12 mouse cellular contexts compared by ENCODE assay signal in genomic region chr12:79821901-79822300, GRCm38 (mm10).
DNase-seq lines count a peak whose midpoint lies in the region; ATAC-seq and TF ChIP-seq lines count a peak whose summit lies in the region.
"Had no signal": no experiment of that assay in that cellular context is flagged by ENCODE, and none has a peak within 500 bp of the region (broad histone marks: within the 10 kb centered on the region; RNA-seq: fewer than 3 reads in every experiment).

No protein-coding gene starts in this region.

- no peak for TF ChIP-seq EP300 in lung, postnatal 0 days (IDR thresholded peaks at IDR 0.05)

- peak; percentile 26 for ATAC-seq in lung, postnatal 0 days
- ATAC-seq in midbrain, postnatal 0 days (ENCODE audit: low FRiP score): no peak

- H3K27me3 ChIP-seq in lung, postnatal 0 days (replicated peaks; ENCODE audit: insufficient read depth, low read length): no peaks in the 10 kb centered on the region
- no peaks in the 10 kb centered on the region; the same call in 1 of the 2 replicates for H3K27me3 ChIP-seq in midbrain, postnatal 0 days (ENCODE audit: insufficient read depth, low read length)
- H3K27me3 ChIP-seq: liver, embryonic 15.5 days; neural tube, embryonic 12.5 days had no signal

- no peak overlapping the region for H3K4me3 ChIP-seq in lung, postnatal 0 days (ENCODE audit: low read depth, low read length)
- H3K4me3 ChIP-seq in midbrain, postnatal 0 days (ENCODE audit: low read depth, low read length): no peak overlapping the region
- H3K4me3 ChIP-seq: layer of hippocampus, adult 2 months; liver, embryonic 15.5 days; neural tube, embryonic 12.5 days had no signal

- H3K36me3 ChIP-seq in lung, postnatal 0 days (ENCODE audit: insufficient read depth, low read length): no peaks in the 10 kb centered on the region
- no peaks in the 10 kb centered on the region for H3K36me3 ChIP-seq in midbrain, postnatal 0 days (ENCODE audit: insufficient read depth, low read length)
- H3K36me3 ChIP-seq: liver, embryonic 15.5 days; neural tube, embryonic 12.5 days had no signal

- no peak overlapping the region for H3K27ac ChIP-seq in lung, postnatal 0 days (ENCODE audit: low read length)
- no peak overlapping the region for H3K27ac ChIP-seq in midbrain, postnatal 0 days (ENCODE audit: low read depth, low read length)
- H3K27ac ChIP-seq: layer of hippocampus, adult 2 months; liver, embryonic 15.5 days; neural tube, embryonic 12.5 days had no signal

- 55% methylated on average over 5 of the region's 5 CpGs for WGBS in lung, postnatal 0 days
- WGBS in midbrain, postnatal 0 days: 50% methylated on average over 5 of the region's 5 CpGs

- intact Hi-C loops in heart, postnatal 25 days (cut with DNase I): no loop called here

- peak; percentile 96 for DNase-seq in heart, adult 11 months
- no peak for DNase-seq in heart, postnatal 25 days (ENCODE audit: low spot score)
- DNase-seq in lung, postnatal 0 days (ENCODE audit: low spot score): peak; percentile 43
- no peak for DNase-seq in lung, adult 18-20 months
- peak; percentile 84 for DNase-seq in gonadal fat pad, adult 2 months (ENCODE audit: low read depth)
- peak; percentile 84 for DNase-seq in midbrain, postnatal 0 days (ENCODE audit: low spot score)
- DNase-seq in T-cell, adult 2 months (ENCODE audit: low spot score): no peak
- no peak for DNase-seq in spleen, postnatal 14 days (ENCODE audit: low spot score in 2 of 2)
- DNase-seq: adrenal gland, adult 8-10 months had no signal

- no peak for TF ChIP-seq CTCF in lung, postnatal 0 days (IDR thresholded peaks at IDR 0.05)
- TF ChIP-seq CTCF in midbrain, postnatal 0 days (IDR thresholded peaks at IDR 0.05): no peak

- H3K9me3 ChIP-seq in lung, postnatal 0 days (ENCODE audit: low read length): no peaks in the 10 kb centered on the region
- no peaks in the 10 kb centered on the region for H3K9me3 ChIP-seq in midbrain, postnatal 0 days (ENCODE audit: low read length)
- H3K9me3 ChIP-seq: liver, embryonic 15.5 days; neural tube, embryonic 12.5 days had no signal

- no peak overlapping the region for H3K4me2 ChIP-seq in lung, postnatal 0 days (replicated peaks; ENCODE audit: low read depth, low read length)
- H3K4me2 ChIP-seq in midbrain, postnatal 0 days (ENCODE audit: low read depth, low read length, poor library complexity, severe bottlenecking): no peak overlapping the region
- H3K4me2 ChIP-seq: liver, embryonic 15.5 days; neural tube, embryonic 12.5 days had no signal

- H3K4me1 ChIP-seq in lung, postnatal 0 days (ENCODE audit: insufficient read depth, low read depth, low read length): no peaks in the 10 kb centered on the region
- H3K4me1 ChIP-seq in midbrain, postnatal 0 days (ENCODE audit: insufficient read depth, low read length): no peaks in the 10 kb centered on the region

- no peak overlapping the region for H3K9ac ChIP-seq in lung, postnatal 0 days (replicated peaks; ENCODE audit: low read depth)
- H3K9ac ChIP-seq in midbrain, postnatal 0 days (replicated peaks; ENCODE audit: low read length, poor library complexity, severe bottlenecking): no peak overlapping the region
- H3K9ac ChIP-seq: liver, embryonic 15.5 days; neural tube, embryonic 12.5 days had no signal

Comparison
In these comparisons a context has a peak if more than half of its experiments do, and no peak if none do; other contexts are left out.
1. DNase-seq: peak in heart, adult 11 months (single experiment), lung, postnatal 0 days (single experiment), gonadal fat pad, adult 2 months (single experiment) and midbrain, postnatal 0 days (single experiment); none in heart, postnatal 25 days (single experiment), lung, adult 18-20 months (0 of 2), T-cell, adult 2 months (single experiment) and spleen, postnatal 14 days (0 of 2).